Mouse (Mus musculus) small intestine, adult 2 months (tissue): ENCODE measurements around the gene Sgsh.

Experiments
- CTCF ChIP-seq: fragments of 200-500 bp; IDR thresholded peaks from 2 replicates; pipeline ENCODE4 v1.5.1; 2012; ENCODE audit warnings: low read depth, mild to moderate bottlenecking, control low read depth, inconsistent platforms, low read length, moderate library complexity, mixed read lengths; ENCODE audit not compliant: insufficient replicate concordance, insufficient read length; ENCODE audit errors: extremely low read depth
- POLR2A ChIP-seq: fragments of 200-500 bp; IDR thresholded peaks from 2 replicates; pipeline ENCODE4 v1.6.1; 2012; ENCODE audit warnings: low read depth, mild to moderate bottlenecking, control low read depth, inconsistent platforms, low read length, moderate library complexity

DNA sequence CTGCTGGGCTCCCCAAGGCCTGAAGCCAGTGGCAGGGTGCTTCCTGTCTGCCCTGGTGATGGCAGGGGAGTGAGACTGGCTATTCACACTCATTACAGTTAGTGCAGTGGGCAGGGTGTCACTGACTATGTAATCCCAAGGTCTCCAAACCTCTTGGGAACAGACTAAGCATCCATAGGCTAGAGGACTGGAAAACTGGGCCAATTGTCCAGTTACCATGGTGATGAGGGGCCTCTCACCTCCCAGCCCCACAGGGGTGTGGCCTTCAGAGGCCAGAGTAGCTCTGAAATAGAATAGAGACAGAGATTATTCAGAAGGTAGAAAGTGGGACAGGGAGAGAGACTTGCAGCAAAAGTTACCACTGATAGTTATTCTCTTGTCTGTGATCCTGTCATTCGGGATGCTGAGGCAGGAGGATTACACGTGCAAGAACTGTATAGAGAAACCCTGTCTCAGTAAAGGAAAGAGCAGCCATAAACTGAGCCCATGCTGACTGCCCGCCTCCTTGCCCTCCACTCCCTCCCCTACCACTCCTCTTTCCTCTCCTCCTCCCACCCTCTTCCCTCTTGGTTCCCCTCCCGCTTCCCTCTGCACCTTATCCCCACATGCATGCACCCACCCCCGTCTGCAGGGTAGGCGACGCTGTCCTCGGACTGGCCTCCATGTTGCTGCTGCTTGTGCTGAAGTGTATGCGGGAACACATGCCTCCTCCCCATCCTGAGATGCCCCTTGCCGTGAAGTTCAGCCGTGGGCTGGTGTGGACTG, 7.6 kb upstream of the Sgsh start:
- TF ChIP-seq CTCF (no peak), POLR2A (no peak)
